Comparison of ENCODE assay signal across 18 mouse cellular contexts in genomic region chr3:130360813-130361212, GRCm38 (mm10).
"Had no signal": no experiment of that assay in that cellular context is flagged by ENCODE, and none has a peak within 500 bp of the region (broad histone marks: within the 10 kb centered on the region; RNA-seq: fewer than 3 reads in every experiment).

No protein-coding gene starts in this region.

- H3K9ac ChIP-seq: limb, embryonic 15.5 days; liver, embryonic 12.5 days; lung, embryonic 14.5 days; midbrain, embryonic 15.5 days; neural tube, embryonic 12.5 days; stomach, embryonic 15.5 days had no signal

- H3K27ac ChIP-seq: kidney, postnatal 0 days; layer of hippocampus, adult 2 months; limb, embryonic 15.5 days; liver, embryonic 12.5 days; midbrain, embryonic 15.5 days; neural tube, embryonic 12.5 days; stomach, embryonic 15.5 days had no signal

- H3K4me1 ChIP-seq: limb, embryonic 15.5 days; liver, embryonic 12.5 days; midbrain, embryonic 15.5 days; neural tube, embryonic 12.5 days; stomach, embryonic 15.5 days had no signal

- ATAC-seq: liver, embryonic 12.5 days; midbrain, embryonic 15.5 days had no signal

- H3K9me3 ChIP-seq: limb, embryonic 15.5 days; liver, embryonic 12.5 days; midbrain, embryonic 15.5 days; neural tube, embryonic 12.5 days; stomach, embryonic 15.5 days had no signal

- DNase-seq: kidney, adult 11 months; kidney, adult 9 months; kidney, postnatal 36 days; left cerebral cortex, postnatal 4 days; lung, embryonic 14.5 days; lung, postnatal 14 days; retina, postnatal 1 day; right cerebral cortex, postnatal 4 days; thymus, adult 2 months; thymus, postnatal 25 days had no signal

- H3K36me3 ChIP-seq: limb, embryonic 15.5 days; liver, embryonic 12.5 days; midbrain, embryonic 15.5 days; neural tube, embryonic 12.5 days; stomach, embryonic 15.5 days had no signal

- H3K27me3 ChIP-seq: limb, embryonic 15.5 days; liver, embryonic 12.5 days; midbrain, embryonic 15.5 days; neural tube, embryonic 12.5 days; stomach, embryonic 15.5 days had no signal

- H3K4me3 ChIP-seq: layer of hippocampus, adult 2 months; limb, embryonic 15.5 days; liver, embryonic 12.5 days; midbrain, embryonic 15.5 days; neural tube, embryonic 12.5 days; stomach, embryonic 15.5 days had no signal

- H3K4me2 ChIP-seq: limb, embryonic 15.5 days; liver, embryonic 12.5 days; lung, embryonic 14.5 days; midbrain, embryonic 11.5 days; midbrain, embryonic 15.5 days; neural tube, embryonic 12.5 days; stomach, embryonic 15.5 days had no signal
